Mouse (Mus musculus) hindbrain, embryonic 14.5 days (tissue): Measurements from ENCODE around the gene Rora. TPM values are rescaled to one million over a fixed set of nuclear protein-coding genes. Genes with fewer than 3 reads are reported as not detected.

Source experiments
- ATAC-seq: fragments of 200-750 bp; cut with Nextera tagmentation; 2 replicates; pipeline ENCODE4 v1.8.0; 2017; ENCODE audit warnings: moderate number of reproducible peaks, mild to moderate bottlenecking, moderate TSS enrichment, moderate library complexity; ENCODE audit not compliant: low FRiP score
- DNase-seq: peaks from one replicate; pipeline ENCODE4 v3.0.0-alpha.2; 2015; ENCODE audit warnings: low spot score
- H3K27ac ChIP-seq: fragments of 300-500 bp; sonication (generic); 2 replicates; pipeline ENCODE4 v1.5.1; 2014; ENCODE audit warnings: mild to moderate bottlenecking, moderate library complexity
- H3K27me3 ChIP-seq: fragments of 300-500 bp; sonication (generic); 2 replicates; pipeline ENCODE4 v1.6.1; 2014; ENCODE audit warnings: mild to moderate bottlenecking, low read length, mixed read lengths; ENCODE audit not compliant: control insufficient read depth, insufficient read depth
- H3K36me3 ChIP-seq: fragments of 300-500 bp; sonication (generic); replicated peaks from 2 replicates; pipeline ENCODE4 v1.6.1; 2014; ENCODE audit not compliant: control insufficient read depth, insufficient read depth
- H3K4me1 ChIP-seq: fragments of 300-500 bp; sonication (generic); replicated peaks from 2 replicates; pipeline ENCODE4 v1.6.1; 2014; ENCODE audit warnings: antibody characterized with exemption, low read length, mixed read lengths; ENCODE audit not compliant: control insufficient read depth, insufficient read depth
- H3K4me2 ChIP-seq: fragments of 300-500 bp; sonication (generic); replicated peaks from 2 replicates; pipeline ENCODE4 v1.6.1; 2014; ENCODE audit warnings: mild to moderate bottlenecking, moderate library complexity
- H3K4me3 ChIP-seq: fragments of 300-500 bp; sonication (generic); replicated peaks from 2 replicates; pipeline ENCODE4 v1.5.1; 2014; ENCODE audit warnings: mild to moderate bottlenecking, low read length
- H3K9ac ChIP-seq: fragments of 300-500 bp; sonication (generic); 2 replicates; pipeline ENCODE4 v1.6.1; 2014
- H3K9me3 ChIP-seq: fragments of 300-500 bp; sonication (generic); 2 replicates; pipeline ENCODE4 v1.6.1; 2016; ENCODE audit warnings: low read length; ENCODE audit not compliant: control insufficient read depth
- WGBS: fragments of 180-500 bp; shearing (Covaris S2); extraction: QIAGEN DNeasy Blood & Tissue Kit; methylation state at CpG from one replicate; pipeline ENCODE4 v1.1.7; 2014; 5-methylcytosine and 5-hydroxymethylcytosine counted together
- polyA plus RNA-seq: library from polyadenylated mRNA; unstranded; fragments of >200 nt; fragmentation: Nextera tagmentation; extraction: Ambion mirVana; gene quantifications from 2 replicates; pipeline ENCODE4 v1.2.1, GENCODE M21; 2014

Rora gene
- polyA plus RNA-seq, 1 experiment from 2014 or later: 22.0 TPM

DNA sequence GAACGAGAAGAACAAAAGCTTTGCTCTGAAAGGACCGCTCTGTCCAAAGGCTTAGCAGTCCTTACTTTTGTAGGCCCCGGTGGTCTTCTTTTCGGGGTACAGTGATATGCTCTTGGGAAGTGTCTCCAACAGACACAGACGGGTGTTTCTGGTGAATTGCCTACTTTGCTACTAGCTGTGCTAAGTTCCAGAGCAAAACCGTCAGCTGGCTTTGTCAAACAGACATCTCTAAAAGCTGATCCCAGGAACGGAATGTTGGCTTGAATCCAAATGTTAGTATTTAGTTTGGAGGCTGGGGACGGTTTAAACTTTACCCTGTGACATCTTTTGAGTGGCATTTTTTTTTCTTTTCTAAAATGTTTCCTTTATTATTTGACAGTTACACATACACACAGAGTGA lies 680.5 kb downstream of the Rora start:
- Histone ChIP-seq H3K9ac (no peak overlapping the region), H3K36me3 (no peaks in the 10 kb centered on the region), H3K4me3 (no peak overlapping the region), H3K9me3 (no peaks in the 10 kb centered on the region), H3K4me2 (no peak overlapping the region), H3K27me3 (no peaks in the 10 kb centered on the region), H3K27ac (no peak overlapping the region), H3K4me1 (no peaks in the 10 kb centered on the region)
- DNase-seq (no peak), ATAC-seq (no peak)
- 49% methylated on average over 8 of the region's 8 CpGs for WGBS

DNA sequence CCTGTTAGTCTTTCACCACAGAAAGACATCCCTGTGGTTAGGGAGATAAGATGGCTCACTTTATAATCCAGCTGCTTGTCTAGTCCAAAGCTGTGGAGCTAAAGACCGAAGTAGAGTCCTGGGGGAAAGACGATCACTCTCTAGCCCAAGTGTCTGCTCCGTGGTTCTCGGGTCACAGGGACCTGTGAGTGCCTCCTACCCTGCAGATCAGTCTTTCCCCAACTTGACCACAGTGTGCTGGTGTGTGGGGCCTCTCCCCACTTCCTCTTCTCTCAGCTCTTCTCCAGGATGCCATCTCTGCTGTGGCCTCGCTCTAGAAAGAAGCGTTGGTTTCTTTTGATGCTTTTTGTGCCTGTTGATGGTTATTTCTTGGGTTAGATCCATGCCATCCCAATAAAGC lies 682.5 kb downstream of the Rora start:
- Histone ChIP-seq H3K4me1 (no peaks in the 10 kb centered on the region), H3K9me3 (no peaks in the 10 kb centered on the region), H3K4me3 (no peak overlapping the region), H3K9ac (no peak overlapping the region), H3K36me3 (no peaks in the 10 kb centered on the region), H3K4me2 (no peak overlapping the region), H3K27me3 (no peaks in the 10 kb centered on the region), H3K27ac (no peak overlapping the region)
- WGBS: 90% methylated on average over 6 of the region's 6 CpGs
- DNase-seq (no peak), ATAC-seq (no peak)

DNA sequence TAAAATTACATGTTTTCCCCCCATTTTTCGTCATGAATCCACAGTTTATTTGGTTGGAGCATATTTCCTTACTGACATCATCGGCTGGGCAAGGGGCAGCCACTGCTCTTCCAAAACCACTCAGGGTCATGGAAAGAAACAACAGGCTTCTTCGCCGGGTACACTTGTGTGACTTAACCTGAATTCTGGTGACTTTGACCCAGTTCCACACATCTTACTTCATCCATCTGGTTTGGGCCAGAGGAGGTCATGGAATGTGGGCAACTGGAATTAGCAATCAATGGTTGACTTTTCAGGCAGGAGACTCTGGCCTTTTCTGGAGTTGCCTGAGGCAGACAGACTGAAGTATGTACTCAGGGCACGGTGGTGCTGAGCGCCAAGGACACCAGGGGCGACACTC lies 685.6 kb downstream of the Rora start:
- no peak overlapping the region for H3K9ac ChIP-seq
- H3K4me1 ChIP-seq: no peaks in the 10 kb centered on the region
- no peaks in the 10 kb centered on the region for H3K27me3 ChIP-seq
- H3K4me2 ChIP-seq: no peak overlapping the region
- DNase-seq (no peak), ATAC-seq (no peak)
- H3K9me3 ChIP-seq: no peaks in the 10 kb centered on the region
- no peak overlapping the region for H3K4me3 ChIP-seq
- no peak overlapping the region for H3K27ac ChIP-seq
- H3K36me3 ChIP-seq: no peaks in the 10 kb centered on the region
- WGBS: 89% methylated on average over 7 of the region's 7 CpGs

DNA sequence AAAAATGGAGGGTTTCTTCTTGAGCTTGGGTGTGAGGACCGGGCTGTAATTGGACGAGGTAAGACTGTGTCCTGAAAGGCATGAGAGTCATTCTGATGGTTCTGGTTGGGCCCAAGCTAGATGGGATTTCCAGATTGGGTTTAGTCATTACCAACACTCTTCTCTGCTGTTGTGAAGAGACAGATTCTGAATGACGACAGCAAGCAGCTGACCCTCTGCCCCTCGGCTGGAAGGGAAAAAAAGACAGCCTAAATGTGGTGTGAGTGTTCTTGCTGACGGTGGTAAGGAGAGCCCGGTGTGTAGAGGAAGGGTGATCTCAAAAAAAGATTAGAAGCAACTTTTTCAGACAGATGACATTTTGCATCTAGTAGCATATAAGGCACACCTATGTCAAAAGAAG lies 686.2 kb downstream of the Rora start:
- H3K4me2 ChIP-seq: no peak overlapping the region
- H3K4me3 ChIP-seq: no peak overlapping the region
- no peaks in the 10 kb centered on the region for H3K4me1 ChIP-seq
- no peaks in the 10 kb centered on the region for H3K9me3 ChIP-seq
- no peak overlapping the region for H3K9ac ChIP-seq
- H3K36me3 ChIP-seq: no peaks in the 10 kb centered on the region
- H3K27ac ChIP-seq: no peak overlapping the region
- ATAC-seq (no peak), DNase-seq (no peak)
- no peaks in the 10 kb centered on the region for H3K27me3 ChIP-seq
- 84% methylated on average over 6 of the region's 6 CpGs for WGBS

DNA sequence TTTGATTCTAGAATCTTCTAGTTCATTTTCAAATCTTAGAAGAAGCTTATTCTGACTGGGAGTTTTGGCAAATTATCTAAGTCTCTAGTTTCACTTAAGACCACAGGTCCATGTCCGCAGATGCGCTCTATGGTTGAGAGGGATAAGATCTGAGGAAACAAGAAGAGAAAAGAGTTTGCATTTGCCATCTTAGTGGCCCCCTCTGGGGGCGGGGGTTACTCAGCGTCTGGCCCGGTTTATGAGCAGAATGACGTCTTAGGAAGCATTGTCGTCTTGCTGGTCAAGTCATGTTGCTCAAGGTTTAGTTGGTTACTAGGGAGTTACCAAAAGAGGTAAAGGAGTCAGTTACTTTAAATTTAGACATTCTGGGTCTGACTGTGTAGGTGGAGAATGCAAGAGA lies 686.8 kb downstream of the Rora start:
- WGBS: 91% methylated on average over 7 of the region's 7 CpGs
- ATAC-seq: no peak
- Histone ChIP-seq H3K4me1 (no peaks in the 10 kb centered on the region), H3K36me3 (no peaks in the 10 kb centered on the region), H3K27me3 (no peaks in the 10 kb centered on the region), H3K27ac (no peak overlapping the region), H3K4me2 (no peak overlapping the region), H3K9ac (no peak overlapping the region), H3K4me3 (no peak overlapping the region), H3K9me3 (no peaks in the 10 kb centered on the region)
- no peak for DNase-seq

DNA sequence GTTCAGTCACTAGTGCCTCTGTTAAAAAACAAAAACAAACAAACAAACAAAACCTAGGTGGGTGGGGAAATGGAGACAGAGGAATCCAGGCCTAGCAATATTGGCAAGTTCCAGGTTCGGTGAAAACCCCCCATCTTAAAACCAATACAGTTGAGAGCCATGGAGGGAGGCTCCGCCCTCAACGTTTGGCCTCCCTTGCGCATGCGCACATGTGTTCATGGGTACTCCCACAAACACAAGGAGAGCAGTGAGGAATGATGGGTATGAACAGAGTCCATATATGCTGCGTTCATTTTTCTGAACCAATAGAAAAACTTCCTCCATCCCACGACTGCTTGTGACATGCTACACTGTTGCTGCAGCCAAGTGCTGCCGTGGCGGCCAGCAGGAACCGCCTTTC lies 690.3 kb downstream of the Rora start:
- no peaks in the 10 kb centered on the region for H3K36me3 ChIP-seq
- no peaks in the 10 kb centered on the region for H3K9me3 ChIP-seq
- WGBS: 89% methylated on average over 10 of the region's 10 CpGs
- 0 out of 2 replicates have a peak overlapping the region, but pooled peaks have one; percentile 2 for H3K27ac ChIP-seq
- H3K4me2 ChIP-seq: no peak overlapping the region
- H3K4me1 ChIP-seq: peaks cover 8% of the 10 kb centered on the region; the same call in 1 of the 2 replicates
- no peak overlapping the region for H3K9ac ChIP-seq
- ATAC-seq: no peak
- no peak overlapping the region for H3K4me3 ChIP-seq
- H3K27me3 ChIP-seq: no peaks in the 10 kb centered on the region
- DNase-seq: no peak

DNA sequence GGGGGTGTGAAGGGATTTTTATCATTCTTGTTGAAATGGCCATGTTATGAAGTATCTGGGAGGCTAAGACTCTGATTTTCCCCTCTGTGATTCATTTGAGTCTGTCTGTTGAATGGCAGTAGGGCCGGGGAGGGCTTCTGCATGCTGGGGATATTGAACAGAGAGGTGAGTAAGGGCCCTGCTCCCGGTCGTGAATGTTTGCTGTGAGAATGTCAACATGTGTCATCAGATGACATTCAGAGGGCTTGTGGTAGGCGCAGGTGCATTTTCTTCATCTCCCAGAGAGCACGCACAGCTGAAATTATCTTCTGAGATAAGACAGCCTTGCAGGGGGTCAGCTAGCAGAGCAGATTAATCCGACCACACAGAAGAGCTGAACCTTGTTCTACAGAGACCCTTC lies 692.0 kb downstream of the Rora start:
- DNase-seq: no peak
- H3K4me3 ChIP-seq: no peak overlapping the region
- H3K27ac ChIP-seq: no peak overlapping the region
- peaks cover 8% of the 10 kb centered on the region; the same call in 1 of the 2 replicates for H3K4me1 ChIP-seq
- no peak overlapping the region for H3K9ac ChIP-seq
- no peak overlapping the region for H3K4me2 ChIP-seq
- WGBS: 70% methylated on average over 6 of the region's 6 CpGs
- ATAC-seq: no peak
- H3K36me3 ChIP-seq: no peaks in the 10 kb centered on the region
- H3K27me3 ChIP-seq: no peaks in the 10 kb centered on the region
- no peaks in the 10 kb centered on the region for H3K9me3 ChIP-seq

DNA sequence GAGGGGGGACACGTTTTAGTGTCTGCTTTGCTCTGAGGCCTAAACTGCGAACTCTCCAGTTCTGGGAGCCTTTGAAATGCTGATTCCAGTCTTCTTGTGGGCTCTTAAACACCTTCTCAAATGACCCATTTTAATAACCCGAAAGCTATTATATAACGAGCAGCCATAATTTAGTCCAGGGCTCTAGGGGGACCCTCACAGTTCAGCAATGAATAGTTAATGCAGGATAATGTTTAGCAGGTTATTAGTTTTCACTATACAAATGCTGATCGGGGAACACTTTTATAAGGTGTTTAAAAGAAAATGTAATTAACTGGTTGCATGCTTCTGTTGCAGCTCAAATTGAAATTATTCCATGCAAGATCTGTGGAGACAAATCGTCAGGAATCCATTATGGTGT lies 694.2 kb downstream of the Rora start:
- DNase-seq (peak; percentile 28), ATAC-seq (peak; percentile 72; the same call in 1 of the 2 replicates)
- Histone ChIP-seq H3K4me1 (peaks cover 8% of the 10 kb centered on the region; the same call in 1 of the 2 replicates), H3K36me3 (no peaks in the 10 kb centered on the region), H3K9me3 (no peaks in the 10 kb centered on the region), H3K27ac (no peak overlapping the region), H3K27me3 (no peaks in the 10 kb centered on the region), H3K4me3 (no peak overlapping the region), H3K9ac (no peak overlapping the region), H3K4me2 (no peak overlapping the region)
- WGBS: 48% methylated on average over 6 of the region's 6 CpGs

DNA sequence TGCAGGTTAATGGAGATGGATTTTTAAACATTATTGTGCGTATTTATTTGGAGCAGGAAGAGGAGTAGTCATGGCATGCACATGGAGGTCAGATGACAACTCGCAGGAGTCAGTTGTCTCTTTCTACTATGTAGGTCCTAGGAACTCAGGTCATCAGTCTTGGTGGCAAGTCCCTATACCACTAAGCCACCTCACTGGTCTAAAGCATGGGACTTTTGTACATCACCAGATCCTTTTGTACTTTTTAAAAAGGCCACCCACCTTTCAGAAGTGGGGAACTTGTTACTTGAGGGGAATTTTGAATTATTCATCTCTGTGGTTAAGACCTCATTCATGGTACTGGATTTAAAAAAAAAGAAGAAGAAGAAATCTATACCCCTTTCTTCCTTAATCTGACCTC lies 696.0 kb downstream of the Rora start:
- WGBS: 90% methylated on average over 2 of the region's 2 CpGs
- Histone ChIP-seq H3K4me2 (no peak overlapping the region), H3K9ac (no peak overlapping the region), H3K27me3 (no peaks in the 10 kb centered on the region), H3K27ac (no peak overlapping the region), H3K9me3 (no peaks in the 10 kb centered on the region), H3K4me1 (peaks cover 8% of the 10 kb centered on the region; the same call in 1 of the 2 replicates), H3K36me3 (no peaks in the 10 kb centered on the region), H3K4me3 (no peak overlapping the region)
- DNase-seq: no peak
- no peak for ATAC-seq

DNA sequence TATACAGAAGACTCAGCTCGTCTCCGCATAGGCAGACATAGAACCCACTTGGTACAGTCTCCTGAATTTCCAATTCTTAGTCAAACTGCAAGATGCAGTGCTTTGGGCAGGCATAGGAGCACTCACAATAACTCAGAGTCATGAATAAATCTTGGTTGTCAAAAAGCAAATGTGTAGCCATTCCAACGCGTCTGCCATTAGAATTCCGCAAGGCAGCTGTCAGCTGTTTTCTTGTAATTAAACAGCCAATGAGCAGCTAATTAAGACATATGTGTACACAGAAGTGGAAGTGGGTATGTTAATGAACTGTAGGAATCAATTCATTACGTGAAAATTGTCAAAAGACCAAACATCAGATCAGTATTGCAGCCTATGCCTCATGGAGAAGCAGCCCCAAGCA lies 700.6 kb downstream of the Rora start:
- H3K4me1 ChIP-seq: peaks cover 9% of the 10 kb centered on the region; the same call in 1 of the 2 replicates
- H3K9me3 ChIP-seq: no peaks in the 10 kb centered on the region
- H3K9ac ChIP-seq: no peak overlapping the region
- no peaks in the 10 kb centered on the region for H3K36me3 ChIP-seq
- no peak overlapping the region for H3K27ac ChIP-seq
- 58% methylated on average over 6 of the region's 6 CpGs for WGBS
- no peaks in the 10 kb centered on the region for H3K27me3 ChIP-seq
- H3K4me3 ChIP-seq: no peak overlapping the region
- no peak overlapping the region for H3K4me2 ChIP-seq
- no peak for ATAC-seq
- DNase-seq: peak; percentile 50
